8 mouse cellular contexts compared by ENCODE assay signal in the genomic region with DNA sequence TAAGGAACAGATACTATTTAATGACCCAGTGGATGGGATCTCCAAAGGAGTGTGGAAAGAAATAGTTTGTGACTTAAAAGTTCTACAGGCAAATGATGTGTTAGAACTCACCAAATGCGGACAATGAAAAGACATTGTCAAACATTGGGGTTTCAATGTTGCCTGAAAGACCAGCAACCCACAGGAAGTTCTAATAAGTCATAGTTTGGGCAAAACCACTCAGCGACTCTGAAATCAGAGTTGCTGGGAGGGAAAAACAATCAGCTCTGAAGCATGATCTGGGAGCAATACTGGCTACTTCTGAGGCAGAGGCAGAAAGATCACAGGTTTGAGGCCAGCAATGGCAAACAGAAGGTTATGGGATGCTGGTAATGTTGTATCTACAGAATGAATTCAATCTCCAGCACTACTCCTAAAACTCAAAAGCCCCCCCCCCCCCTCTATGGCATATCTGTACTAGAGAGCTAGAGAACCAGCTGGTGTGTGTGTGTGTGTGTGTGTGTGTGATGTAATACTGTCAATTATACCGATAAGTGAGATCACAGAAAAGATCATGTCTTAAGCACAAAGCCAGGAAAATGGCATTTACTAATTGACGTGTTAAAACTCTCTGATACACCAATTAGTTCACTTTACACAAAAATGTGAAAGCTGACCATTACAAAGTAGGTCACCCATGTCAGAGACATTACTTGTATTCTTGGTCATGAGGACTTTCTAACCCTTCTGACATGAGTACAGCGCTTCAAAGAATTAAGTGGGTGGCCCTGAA. TPM values are rescaled to one million over a fixed set of nuclear protein-coding genes. Genes with fewer than 3 reads are reported as not detected.
DNase-seq lines count a peak whose midpoint lies in the region; TF ChIP-seq lines count a peak whose summit lies in the region.

No protein-coding gene starts in this region.

- H3K79me2 ChIP-seq in liver, adult 2 months (ENCODE audit: control insufficient read depth, insufficient read depth, low read length), result no peaks in the 10 kb centered on the region; the same call in 1 of the 2 replicates

- no peaks in the 10 kb centered on the region for H3K27me3 ChIP-seq in forebrain, embryonic 10.5 days (ENCODE audit: poor library complexity, severe bottlenecking)
- no peaks in the 10 kb centered on the region for H3K27me3 ChIP-seq in liver, adult 2 months (ENCODE audit: control insufficient read depth, insufficient read depth, low read length)
- no peaks in the 10 kb centered on the region for H3K27me3 ChIP-seq in splenic B cell, adult 2 months (ENCODE audit: control insufficient read depth, insufficient read depth, low read length, poor library complexity, severe bottlenecking)

- no peak for TF ChIP-seq CTCF in liver, adult 2 months (IDR thresholded peaks at IDR 0.05; ENCODE audit: low read depth, low read length)

- peaks cover 49% of the 10 kb centered on the region for H3K4me1 ChIP-seq in forebrain, embryonic 10.5 days
- peaks cover 6% of the 10 kb centered on the region for H3K4me1 ChIP-seq in liver, adult 2 months (ENCODE audit: control insufficient read depth, insufficient read depth, low read length)

- TF ChIP-seq POLR2A in liver, adult 2 months (IDR thresholded peaks at IDR 0.05; ENCODE audit: extremely low read depth, insufficient read depth, low read length), result no peak

- H3K36me3 ChIP-seq in forebrain, embryonic 10.5 days (replicated peaks), result peaks cover 5% of the 10 kb centered on the region; the same call in 1 of the 2 replicates
- peaks cover 2% of the 10 kb centered on the region; the same call in 1 of the 2 replicates for H3K36me3 ChIP-seq in liver, adult 2 months (ENCODE audit: control insufficient read depth, insufficient read depth, low read length)
- H3K36me3 ChIP-seq in splenic B cell, adult 2 months (ENCODE audit: control insufficient read depth, insufficient read depth, low read length, poor library complexity, severe bottlenecking), result no peaks in the 10 kb centered on the region

- no peaks in the 10 kb centered on the region for H3K9me3 ChIP-seq in forebrain, embryonic 10.5 days

- peak overlapping the region; percentile 28 for H3K9ac ChIP-seq in liver, adult 2 months (ENCODE audit: low read depth, low read length)

- 5% methylated on average over 5 of the region's 5 CpGs for WGBS in forebrain, embryonic 10.5 days
- 13% methylated on average over 5 of the region's 5 CpGs for WGBS in liver, adult 2 months

- peak; percentile 67 for DNase-seq in heart, adult 11 months
- DNase-seq in heart, adult 8-10 months (ENCODE audit: low spot score), result no peak
- peak; percentile 71 for DNase-seq in ES-CJ7 (ENCODE audit: low read depth, low spot score)
- DNase-seq in forebrain, embryonic 10.5 days (ENCODE audit: extremely low spot score, low spot score), result peak; percentile 65
- no peak for DNase-seq in liver, adult 2 months (ENCODE audit: extremely low read depth, low read depth, low spot score)
- DNase-seq in splenic B cell, adult 2 months (ENCODE audit: low read depth, low spot score), result peak; percentile 47
- no peak for DNase-seq in cerebellum, postnatal 4 days (ENCODE audit: low spot score in 2 of 2)
- DNase-seq in urinary bladder, postnatal 4 days (ENCODE audit: low spot score in 2 of 2), result no peak

- peak overlapping the region; percentile 64 for H3K4me3 ChIP-seq in forebrain, embryonic 10.5 days
- H3K4me3 ChIP-seq in liver, adult 2 months (ENCODE audit: insufficient read depth, low read depth, low read length), result peak overlapping the region; percentile 55

- peak overlapping the region; percentile 95 for H3K27ac ChIP-seq in forebrain, embryonic 10.5 days
- no peak overlapping the region for H3K27ac ChIP-seq in liver, adult 2 months (replicated peaks; ENCODE audit: insufficient read depth, low read depth, low read length)

RNA-seq across cellular contexts. Expression of a gene that starts 0.7 kb away (rescaled TPM):
- total RNA-seq in heart, adult 8-10 months (2022), result 10 to 100 TPM; 26.9 to 29.6 (median 28.6) TPM
- polyA plus RNA-seq in forebrain, embryonic 10.5 days (2016; fragmentation: Nextera tagmentation; extraction: Ambion mirVana), result 1.8 and 5.8 TPM in 2 replicates
- total RNA-seq in liver, adult 2 months (2014; rRNA removed), result 41.2 and 45.6 TPM in 2 replicates
- polyA plus RNA-seq in liver, adult 2 months (2012; rRNA removed), result 3.6 and 8.6 TPM in 2 replicates

RNA-seq across cellular contexts. Expression of a gene that starts 4.1 kb away (rescaled TPM):
- 1 to 10 TPM in 3 of 4 experiments, not detected in 1; 1.5 to 4.4 (median 2.0) TPM for total RNA-seq in heart, adult 8-10 months (2022)
- polyA plus RNA-seq in forebrain, embryonic 10.5 days (2016; fragmentation: Nextera tagmentation; extraction: Ambion mirVana), result 17.5 and 18.1 TPM in 2 replicates
- total RNA-seq in liver, adult 2 months (2014; rRNA removed), result 3.3 and 6.0 TPM in 2 replicates
- polyA plus RNA-seq in liver, adult 2 months (2012; rRNA removed), result 0.47 TPM in 1 of 2 replicates, not detected in the other

RNA-seq across cellular contexts. Expression of a gene that starts 4.3 kb away (rescaled TPM):
- 1 to 10 TPM; 2.0 to 7.1 (median 4.3) TPM for total RNA-seq in heart, adult 8-10 months (2022)
- 1.6 and 1.8 TPM in 2 replicates for polyA plus RNA-seq in forebrain, embryonic 10.5 days (2016; fragmentation: Nextera tagmentation; extraction: Ambion mirVana)
- total RNA-seq in liver, adult 2 months (2014; rRNA removed), result 4.6 and 10.8 TPM in 2 replicates
- not detected in 2 replicates for polyA plus RNA-seq in liver, adult 2 months (2012; rRNA removed)

RNA-seq across cellular contexts. Expression of a gene that starts 14.7 kb away (rescaled TPM):
- 1 to 10 TPM; 1.4 to 4.4 (median 4.0) TPM for total RNA-seq in heart, adult 8-10 months (2022)
- polyA plus RNA-seq in forebrain, embryonic 10.5 days (2016; fragmentation: Nextera tagmentation; extraction: Ambion mirVana), result 0.97 and 1.8 TPM in 2 replicates
- 21.5 and 24.9 TPM in 2 replicates for total RNA-seq in liver, adult 2 months (2014; rRNA removed)
- 0.31 and 1.1 TPM in 2 replicates for polyA plus RNA-seq in liver, adult 2 months (2012; rRNA removed)

RNA-seq across cellular contexts. Expression of a gene that starts 27.7 kb away (rescaled TPM):
- total RNA-seq in heart, adult 8-10 months (2022), result 1 to 10 TPM in 2 of 4 experiments, under 1 TPM in 1, not detected in 1; 0.94 to 3.0 (median 1.8) TPM
- polyA plus RNA-seq in forebrain, embryonic 10.5 days (2016; fragmentation: Nextera tagmentation; extraction: Ambion mirVana), result 5.3 and 5.6 TPM in 2 replicates
- total RNA-seq in liver, adult 2 months (2014; rRNA removed), result 2.8 and 7.2 TPM in 2 replicates
- not detected in 2 replicates for polyA plus RNA-seq in liver, adult 2 months (2012; rRNA removed)

Comparison
In these comparisons a context has a peak if more than half of its experiments do, and no peak if none do; other contexts are left out.
1. DNase-seq: peak in heart, adult 11 months (single experiment), ES-CJ7 (single experiment), forebrain, embryonic 10.5 days (single experiment) and splenic B cell, adult 2 months (single experiment); none in heart, adult 8-10 months (single experiment), liver, adult 2 months (single experiment), cerebellum, postnatal 4 days (0 of 2) and urinary bladder, postnatal 4 days (0 of 2).